Mouse (Mus musculus) cerebellum, adult 9-10 months (tissue): ENCODE results near the gene Tas2r131.
"Not testable (repeated sequence)": the region's sequence is repeated elsewhere in the genome, so short reads cannot be mapped to it uniquely, and the experiment has no call there.

Experiments used
- DNase-seq: peaks from one replicate; pipeline ENCODE4 v3.0.0; 2022

Gene Tas2r131

DNA sequence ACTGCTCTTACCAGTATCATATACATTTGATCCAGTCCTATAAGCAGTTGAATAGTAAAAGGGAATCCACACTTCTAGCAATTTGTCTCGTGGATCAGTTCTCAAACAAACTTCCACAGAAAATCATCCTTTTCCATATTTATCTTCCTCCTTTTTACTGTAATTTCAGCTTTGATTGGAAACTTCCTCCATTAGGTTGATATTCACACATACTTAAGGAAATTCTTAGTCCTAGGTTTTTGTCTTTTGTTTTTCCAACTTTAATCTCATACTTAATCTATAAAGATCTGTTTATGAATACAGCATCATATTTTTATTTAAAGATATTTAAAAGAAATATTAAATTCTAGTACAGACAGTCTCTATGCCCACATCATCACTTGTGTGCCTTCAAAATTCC, at the start of gene Tas2r131:
Gene Tas2r131, minus strand, starts transcription at position 101 of the 400 bp plus-strand sequence.
- DNase-seq, result no peak

DNA sequence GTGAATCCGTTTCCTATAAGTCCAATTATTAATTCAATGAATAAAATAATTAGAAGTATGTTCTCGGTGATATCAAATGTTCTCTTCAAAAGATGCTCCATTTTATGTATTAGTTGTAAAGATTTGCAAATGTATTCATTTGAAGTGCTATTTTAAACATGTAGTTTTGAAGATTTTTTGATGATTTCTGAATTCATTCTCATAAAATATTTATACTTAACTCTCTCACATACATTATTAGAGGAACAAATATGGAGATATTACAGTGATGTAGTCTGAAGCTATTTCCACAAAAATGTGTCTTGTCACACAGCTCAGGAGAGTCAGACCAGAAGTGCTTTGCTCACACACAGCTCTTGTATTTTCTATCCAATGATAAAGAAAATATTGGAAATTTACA, 23.1 kb upstream of the Tas2r131 start, which contains the start of gene Tas2r109:
Gene Tas2r109, minus strand, starts transcription at position 101 of the 400 bp plus-strand sequence.
- no peak for DNase-seq

DNA sequence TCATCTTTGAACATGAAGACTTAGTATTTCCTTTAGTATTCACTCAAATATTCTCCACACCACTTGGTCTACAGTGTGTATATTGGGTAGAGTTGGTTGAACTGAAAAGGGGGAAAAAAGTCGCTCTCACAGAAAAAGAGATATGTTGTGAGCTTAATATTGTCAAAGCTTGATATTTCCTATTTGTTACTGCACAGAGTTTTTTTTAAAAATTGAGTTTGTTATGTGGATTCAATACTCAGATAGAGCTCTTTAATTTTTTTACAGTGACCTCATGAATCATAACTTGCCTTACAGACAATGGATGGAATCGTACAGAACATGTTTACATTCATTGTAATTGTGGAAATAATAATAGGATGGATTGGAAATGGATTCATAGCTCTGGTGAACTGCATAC, 6.9 kb downstream of the Tas2r131 start, which contains the start of gene Tas2r129:
Gene Tas2r129, plus strand, starts transcription at position 301 of the 400 bp plus-strand sequence.
- DNase-seq, result no peak

DNA sequence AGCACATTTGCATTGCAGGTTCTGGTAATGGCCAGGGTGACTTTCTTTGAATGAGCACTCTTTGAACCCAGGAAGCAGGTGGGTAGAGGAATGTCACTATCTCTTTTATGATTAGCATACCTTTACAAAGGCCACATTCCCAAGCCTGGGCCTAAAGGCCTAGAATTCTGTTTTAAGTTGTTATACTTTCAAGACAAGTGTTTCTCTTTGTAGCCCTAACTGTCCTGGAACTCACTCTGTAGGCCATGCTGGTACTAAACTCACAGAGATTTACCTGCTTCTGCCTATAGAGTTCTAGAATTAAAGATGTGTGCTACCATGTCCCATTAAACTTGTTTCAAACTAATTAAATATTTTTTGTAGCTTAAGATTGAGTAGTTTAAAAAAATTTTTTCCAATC, 16.3 kb downstream of the Tas2r131 start:
- DNase-seq, result not testable (repeated sequence)

DNA sequence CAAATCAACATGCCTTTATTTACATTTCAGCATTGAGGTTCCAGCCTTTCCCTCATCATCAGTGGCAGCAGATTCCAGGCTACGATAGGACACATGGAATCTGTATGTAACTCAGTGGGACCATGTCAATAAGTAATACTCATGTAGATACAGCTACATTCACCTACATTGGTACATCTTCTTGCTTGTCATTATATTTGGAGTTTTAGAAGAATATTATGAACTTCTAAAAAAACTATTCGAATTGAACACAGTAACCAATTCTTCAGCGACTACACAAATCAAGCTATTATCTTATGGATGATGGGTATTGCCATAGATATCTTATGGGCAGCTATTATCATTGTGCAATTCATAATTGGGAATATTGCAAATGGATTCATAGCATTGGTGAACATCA, 48.4 kb downstream of the Tas2r131 start, which contains the start of gene Tas2r125:
Gene Tas2r125, plus strand, starts transcription at position 301 of the 400 bp plus-strand sequence.
- no peak for DNase-seq
